Mouse (Mus musculus) naive thymus-derived CD4-positive, alpha-beta T cell, adult 5 months (primary cell): ENCODE results near the gene Dcun1d2. TPM values are rescaled to one million over a fixed set of nuclear protein-coding genes. Genes with fewer than 3 reads are reported as not detected.

Experiments
- polyA plus RNA-seq: library from polyadenylated mRNA; unstranded; fragments of 100-300 nt; shearing (Covaris generic); gene quantifications from one replicate; pipeline ENCODE4 v1.2.1, GENCODE M21; 2017

Gene Dcun1d2
- polyA plus RNA-seq: 17.3 TPM

GRCm38 (mm10) chr8:13287692-13288623, at the start of gene Dcun1d2, which contains the start of gene Tmco3:
Gene Dcun1d2 (minus strand): TSS chr8:13288131.
Gene Tmco3 (plus strand): TSS chr8:13288190.

GRCm38 (mm10) chr8:13254019-13254418, 33.9 kb downstream of the Dcun1d2 start, which contains the start of gene Adprhl1:
Gene Adprhl1 (minus strand): TSS chr8:13254162.

Other genes starting within 250 kb of the Dcun1d2 start
- gene Proz, start 227.2 kb downstream of the Dcun1d2 start, polyA plus RNA-seq: 1.5 TPM
- 47.7 TPM for gene Pcid2, start 182.7 kb downstream of the Dcun1d2 start, polyA plus RNA-seq
- 26.8 TPM for gene Cul4a, start 182.5 kb downstream of the Dcun1d2 start, polyA plus RNA-seq
- 178 TPM for gene Lamp1, start 129.0 kb downstream of the Dcun1d2 start, polyA plus RNA-seq
- 0.56 TPM for gene Grtp1, start 87.5 kb downstream of the Dcun1d2 start, polyA plus RNA-seq
- gene Adprhl1, start 34.0 kb downstream of the Dcun1d2 start, polyA plus RNA-seq: not detected
- 25.1 TPM for gene Tmco3, start 59 bp upstream of the Dcun1d2 start, polyA plus RNA-seq
- gene Tfdp1, start 50.6 kb upstream of the Dcun1d2 start, polyA plus RNA-seq: 40.7 TPM
- gene Atp4b, start 108.7 kb upstream of the Dcun1d2 start, polyA plus RNA-seq: not detected
- gene Grk1, start 117.0 kb upstream of the Dcun1d2 start, polyA plus RNA-seq: not detected
- not detected for gene Tmem255b, start 147.1 kb upstream of the Dcun1d2 start, polyA plus RNA-seq
- gene Gas6, start 206.4 kb upstream of the Dcun1d2 start, polyA plus RNA-seq: not detected